Mouse (Mus musculus): ENCODE results near the gene Ksr2.

Gene Ksr2

GRCm38 (mm10) chr5:117522471-117522870 is 108.7 kb downstream of the Ksr2 start:
- DNase-seq (ENCODE audit: low read depth, low spot score), result no peak

GRCm38 (mm10) chr5:117523010-117523409 is 109.2 kb downstream of the Ksr2 start:
- no peak for DNase-seq (ENCODE audit: low read depth, low spot score)

- DNase-seq (ENCODE audit: low read depth, low spot score), result no peak
Observed at GRCm38 (mm10) chr5:117530991-117531390, 117.2 kb downstream of the Ksr2 start.

GRCm38 (mm10) chr5:117539221-117539620 is 125.4 kb downstream of the Ksr2 start:
- no peak for DNase-seq (ENCODE audit: low read depth, low spot score)

GRCm38 (mm10) chr5:117541654-117542053 is 127.9 kb downstream of the Ksr2 start:
- no peak for DNase-seq (ENCODE audit: low read depth, low spot score)

- no peak for DNase-seq (ENCODE audit: low read depth, low spot score)
Observed at GRCm38 (mm10) chr5:117546694-117547268, 133.0 kb downstream of the Ksr2 start.

- no peak for DNase-seq (ENCODE audit: low read depth, low spot score)
Observed at GRCm38 (mm10) chr5:117550992-117551391, 137.2 kb downstream of the Ksr2 start.

- no peak for DNase-seq (ENCODE audit: low read depth, low spot score)
Observed at GRCm38 (mm10) chr5:117552096-117552495, 138.3 kb downstream of the Ksr2 start.

- no peak for DNase-seq (ENCODE audit: low read depth, low spot score)
Observed at GRCm38 (mm10) chr5:117554505-117554904, 140.7 kb downstream of the Ksr2 start.

- DNase-seq (ENCODE audit: low read depth, low spot score), result no peak
Observed at GRCm38 (mm10) chr5:117556570-117556969, 142.8 kb downstream of the Ksr2 start.

- DNase-seq (ENCODE audit: low read depth, low spot score), result no peak
Observed at GRCm38 (mm10) chr5:117561080-117561479, 147.3 kb downstream of the Ksr2 start.

- no peak for DNase-seq (ENCODE audit: low read depth, low spot score)
Observed at GRCm38 (mm10) chr5:117566051-117566665, 152.4 kb downstream of the Ksr2 start.

GRCm38 (mm10) chr5:117569190-117569795 is 155.5 kb downstream of the Ksr2 start:
- no peak for DNase-seq (ENCODE audit: low read depth, low spot score)

GRCm38 (mm10) chr5:117572428-117572827 is 158.6 kb downstream of the Ksr2 start:
- DNase-seq (ENCODE audit: low read depth, low spot score), result no peak

GRCm38 (mm10) chr5:117574894-117575293 is 161.1 kb downstream of the Ksr2 start:
- DNase-seq (ENCODE audit: low read depth, low spot score), result no peak

- DNase-seq (ENCODE audit: low read depth, low spot score), result no peak
Observed at GRCm38 (mm10) chr5:117577598-117577997, 163.8 kb downstream of the Ksr2 start.

GRCm38 (mm10) chr5:117581711-117582110 is 167.9 kb downstream of the Ksr2 start:
- DNase-seq (ENCODE audit: low read depth, low spot score), result no peak

GRCm38 (mm10) chr5:117584428-117584827 is 170.6 kb downstream of the Ksr2 start:
- no peak for DNase-seq (ENCODE audit: low read depth, low spot score)

GRCm38 (mm10) chr5:117589266-117589665 is 175.5 kb downstream of the Ksr2 start:
- no peak for DNase-seq (ENCODE audit: low read depth, low spot score)

GRCm38 (mm10) chr5:117593273-117593672 is 179.5 kb downstream of the Ksr2 start:
- no peak for DNase-seq (ENCODE audit: low read depth, low spot score)

- no peak for DNase-seq (ENCODE audit: low read depth, low spot score)
Observed at GRCm38 (mm10) chr5:117596803-117597202, 183.0 kb downstream of the Ksr2 start.

- DNase-seq (ENCODE audit: low read depth, low spot score), result no peak
Observed at GRCm38 (mm10) chr5:117602026-117602425, 188.2 kb downstream of the Ksr2 start.

GRCm38 (mm10) chr5:117607761-117608309 is 194.0 kb downstream of the Ksr2 start:
- no peak for DNase-seq (ENCODE audit: low read depth, low spot score)
